Mouse (Mus musculus): Measurements from ENCODE around the gene Entpd8. TPM values are rescaled to one million over a fixed set of nuclear protein-coding genes. Genes with fewer than 3 reads are reported as not detected.

Entpd8 gene
- total and polyA plus RNA-seq, 3 experiments = 0.11 to 0.40 TPM; not detected in 1

DNA sequence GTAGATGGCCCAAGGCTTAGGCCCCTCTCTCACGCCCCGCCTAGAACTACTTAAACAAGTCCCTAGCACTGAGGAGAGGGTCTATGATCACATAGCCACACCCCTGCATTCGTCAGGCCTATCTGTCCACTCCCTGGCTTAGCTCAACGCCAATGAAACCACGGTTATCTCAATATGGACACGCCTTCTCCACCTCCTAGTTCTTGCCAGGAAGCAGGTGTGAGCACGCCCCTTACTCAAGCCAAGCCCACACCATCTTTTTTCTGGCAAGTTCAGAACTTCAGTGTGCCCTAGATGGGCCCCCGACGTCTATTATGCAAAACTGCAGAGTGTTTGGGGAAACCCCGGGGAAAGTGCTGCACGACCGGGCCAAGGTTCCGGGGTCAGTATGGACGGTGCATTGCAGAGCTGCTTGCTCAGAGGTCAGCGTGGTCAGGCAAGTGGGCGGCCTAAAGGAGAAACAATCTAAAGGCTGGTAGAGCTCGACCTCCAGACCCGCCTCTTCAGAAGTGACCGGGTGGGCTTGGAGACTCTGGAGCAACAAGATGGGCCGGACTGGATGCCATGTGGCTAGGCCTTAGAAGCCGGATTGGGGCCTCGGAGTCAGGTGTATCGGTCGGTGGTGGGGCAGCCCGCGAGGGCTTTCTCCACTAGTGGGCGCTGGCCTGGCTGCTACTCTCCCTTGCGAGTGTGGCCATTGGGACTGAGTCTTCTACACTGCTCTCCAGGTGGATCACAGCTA is 15.2 kb downstream of the Entpd8 start, which contains the start of gene Noxa1:
Noxa1 (minus strand) TSS at position 41 of the 742 bp plus-strand sequence.
- no peak for DNase-seq

DNA sequence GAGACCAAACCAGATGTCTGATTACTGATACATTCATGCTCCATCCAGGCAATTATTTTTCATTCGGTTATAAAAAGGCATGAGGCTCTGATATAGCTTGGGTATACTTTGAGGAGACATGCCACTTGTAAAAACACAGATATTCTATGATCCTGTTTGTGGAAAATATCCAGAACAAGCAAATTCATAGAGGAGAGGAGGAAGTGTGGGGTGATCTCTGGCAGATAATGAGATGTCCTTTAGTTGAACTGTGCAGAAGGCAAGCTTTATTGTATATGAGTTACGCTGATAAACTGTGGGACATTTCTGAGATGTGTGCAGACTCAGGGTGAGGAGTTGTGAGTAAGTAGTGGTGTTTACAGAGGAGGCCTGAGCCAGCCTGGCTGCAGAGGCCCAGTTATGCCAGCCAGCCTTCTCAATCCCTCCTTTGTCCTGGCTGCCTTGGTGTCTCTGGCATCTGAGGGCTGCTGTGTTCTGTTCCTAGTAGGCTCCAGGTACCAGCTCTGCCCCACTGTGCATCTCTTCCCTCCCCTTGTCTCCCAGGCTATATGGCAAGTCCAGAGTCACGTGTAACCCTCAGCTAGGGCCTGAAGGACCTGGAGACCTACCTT is 18.0 kb downstream of the Entpd8 start:
- no peak for DNase-seq

DNA sequence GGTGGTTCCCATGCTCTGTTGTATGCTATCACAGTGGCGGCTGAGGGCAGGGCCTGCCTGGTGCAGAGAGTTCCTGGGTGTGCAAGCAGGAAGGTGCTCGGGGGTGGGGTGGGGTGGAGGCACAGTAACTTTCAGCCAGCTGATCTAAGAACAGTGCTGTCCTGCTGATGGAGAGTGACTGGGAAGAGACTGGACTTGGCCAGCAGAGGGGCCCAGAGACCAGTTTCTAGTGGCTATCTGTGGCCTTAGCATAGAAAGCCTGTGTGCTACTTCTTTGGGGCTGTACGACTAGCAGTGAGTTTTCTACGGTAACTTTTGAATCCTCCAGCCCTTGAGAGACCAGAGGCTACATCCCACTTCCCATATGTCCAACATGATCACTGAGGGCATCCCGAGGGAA is 18.9 kb downstream of the Entpd8 start:
- DNase-seq = peak; percentile 25

GRCm38 (mm10) chr2:25099703-25100102 is 19.6 kb downstream of the Entpd8 start:
- DNase-seq = no peak

- no peak for DNase-seq
Measured at GRCm38 (mm10) chr2:25104122-25104521, 24.0 kb downstream of the Entpd8 start.

GRCm38 (mm10) chr2:25106045-25106444 is 25.9 kb downstream of the Entpd8 start:
- no peak for DNase-seq

DNA sequence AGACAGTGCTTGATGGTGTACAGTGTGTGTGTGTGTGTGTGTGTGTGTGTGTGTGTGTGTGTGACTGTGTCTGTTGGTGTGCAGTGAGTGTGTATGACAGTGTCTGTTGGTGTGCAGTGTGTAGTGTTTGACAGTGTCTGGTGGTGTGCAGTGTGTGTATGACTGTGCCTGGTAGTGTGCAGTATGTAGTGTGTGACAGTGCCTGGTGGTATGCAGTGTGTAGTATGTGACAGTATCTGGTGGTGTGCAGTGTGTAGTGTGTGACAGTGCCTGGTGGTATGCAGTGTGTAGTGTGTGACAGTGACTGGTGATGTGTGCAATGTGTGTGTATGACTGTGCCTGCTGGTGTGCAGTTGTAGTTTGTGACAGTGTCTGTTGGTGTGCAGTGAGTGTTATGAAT is 29.4 kb downstream of the Entpd8 start:
- no peak for DNase-seq

GRCm38 (mm10) chr2:25110505-25111183 is 30.5 kb downstream of the Entpd8 start:
- peak; percentile 69 for DNase-seq

DNA sequence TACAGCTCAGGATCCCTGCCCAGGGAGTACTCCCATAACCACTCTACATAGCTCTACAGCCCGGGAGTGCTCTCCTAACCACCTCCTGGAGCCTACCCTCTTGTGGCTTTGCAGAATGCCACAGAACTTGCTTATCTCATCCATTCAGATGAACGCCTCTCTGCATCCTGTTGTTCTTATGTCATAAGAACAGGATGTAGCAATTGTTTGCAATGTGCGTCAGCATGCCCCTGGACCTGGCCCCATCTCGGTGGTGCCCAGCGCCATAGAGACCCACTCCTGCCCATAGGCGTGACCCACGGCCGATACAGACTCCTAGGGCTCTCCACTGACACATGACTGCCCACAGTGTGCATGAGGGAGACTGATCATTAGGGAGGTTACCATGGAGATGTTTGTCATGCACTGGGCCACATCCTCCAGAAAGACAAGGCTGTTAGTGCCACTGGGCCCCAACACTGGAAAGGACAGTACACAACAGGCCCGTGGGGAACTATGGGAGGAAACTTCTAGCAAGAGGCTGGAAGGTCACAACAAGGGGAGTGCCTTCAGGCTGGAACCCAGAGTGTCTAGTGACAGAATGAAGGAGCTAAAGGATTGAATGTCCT is 31.2 kb downstream of the Entpd8 start:
- peak; percentile 29 for DNase-seq

DNA sequence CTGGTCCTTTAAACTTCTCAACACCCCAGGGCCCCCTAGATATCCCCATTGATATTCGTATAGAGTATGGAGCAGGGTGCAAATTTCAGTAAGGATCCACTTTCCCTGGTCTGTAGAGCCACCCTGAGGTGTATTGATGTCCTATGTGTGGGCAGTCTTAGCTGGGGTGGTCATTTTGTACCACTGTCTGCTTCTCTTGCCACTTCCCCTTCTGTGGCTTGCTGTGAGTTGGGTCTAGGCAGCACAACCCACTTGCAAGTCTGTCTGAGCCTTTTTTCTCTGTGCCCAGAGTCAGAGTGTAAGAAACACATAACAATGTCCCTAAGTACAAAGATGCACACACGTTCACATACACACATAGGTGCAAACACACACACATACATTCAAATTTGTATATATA is 34.2 kb downstream of the Entpd8 start:
- DNase-seq = no peak

- DNase-seq = no peak
Measured at GRCm38 (mm10) chr2:25115442-25115841, 35.3 kb downstream of the Entpd8 start.

DNA sequence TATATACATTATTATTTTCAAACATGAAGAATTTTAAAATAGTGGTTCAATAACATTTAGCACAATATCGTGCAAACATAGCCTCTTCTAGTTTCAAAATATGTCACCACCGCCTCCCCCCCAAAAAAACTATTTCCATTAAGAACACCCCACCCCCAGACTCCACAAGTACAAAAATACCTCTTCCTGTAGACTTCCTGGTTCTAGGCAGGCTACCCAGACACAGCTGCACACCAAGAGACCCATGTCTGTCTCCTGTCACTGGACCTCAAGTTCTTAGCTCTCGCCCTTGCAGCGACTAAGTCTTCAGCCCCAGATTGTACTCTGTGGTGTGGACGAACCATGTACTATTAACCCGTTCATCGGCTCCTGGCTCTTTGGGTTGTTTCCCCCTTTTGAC is 40.9 kb downstream of the Entpd8 start:
- no peak for DNase-seq

DNA sequence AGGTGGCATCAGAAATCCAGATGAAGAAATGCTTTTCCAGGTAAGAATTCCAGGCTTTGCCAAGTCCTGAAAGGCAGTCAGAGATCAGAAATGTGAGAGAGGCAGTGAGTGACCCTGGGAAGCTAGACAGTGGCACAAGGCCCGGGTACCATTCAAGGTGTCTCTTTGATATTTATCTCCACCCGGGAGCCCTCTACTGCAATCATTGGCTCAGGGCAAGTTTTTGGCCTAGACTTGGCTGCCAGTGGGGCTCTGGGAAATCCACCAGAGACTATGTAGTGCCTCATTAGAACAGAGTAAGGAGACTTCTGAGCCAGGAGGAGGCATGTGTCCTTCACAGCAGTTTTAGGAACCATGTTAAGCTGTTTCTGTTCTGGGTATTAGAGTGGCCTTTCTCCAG is 42.6 kb downstream of the Entpd8 start:
- DNase-seq = peak; percentile 43

GRCm38 (mm10) chr2:25123527-25123926 is 43.4 kb downstream of the Entpd8 start:
- no peak for DNase-seq

GRCm38 (mm10) chr2:25124411-25124810 is 44.3 kb downstream of the Entpd8 start:
- DNase-seq = no peak

DNA sequence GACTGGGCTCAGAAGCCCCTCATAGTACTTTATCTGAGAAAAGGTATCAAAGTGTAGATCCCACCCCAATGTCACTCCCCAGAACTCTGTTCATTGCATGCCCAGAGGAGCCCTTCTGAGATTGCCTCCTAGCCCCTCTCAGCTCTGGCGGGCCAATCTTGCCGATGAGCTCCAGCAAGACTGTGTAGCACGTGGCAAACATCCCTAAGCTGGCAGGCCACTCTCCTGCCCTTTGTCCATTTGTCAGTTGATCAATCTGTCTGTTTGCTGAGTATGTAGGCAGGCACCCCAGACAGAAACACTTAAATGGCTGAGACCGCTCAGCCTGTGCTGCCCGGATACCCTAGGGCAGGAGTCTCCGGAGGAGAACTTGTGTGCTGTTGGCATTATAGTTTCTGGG is 45.0 kb downstream of the Entpd8 start:
- no peak for DNase-seq

DNA sequence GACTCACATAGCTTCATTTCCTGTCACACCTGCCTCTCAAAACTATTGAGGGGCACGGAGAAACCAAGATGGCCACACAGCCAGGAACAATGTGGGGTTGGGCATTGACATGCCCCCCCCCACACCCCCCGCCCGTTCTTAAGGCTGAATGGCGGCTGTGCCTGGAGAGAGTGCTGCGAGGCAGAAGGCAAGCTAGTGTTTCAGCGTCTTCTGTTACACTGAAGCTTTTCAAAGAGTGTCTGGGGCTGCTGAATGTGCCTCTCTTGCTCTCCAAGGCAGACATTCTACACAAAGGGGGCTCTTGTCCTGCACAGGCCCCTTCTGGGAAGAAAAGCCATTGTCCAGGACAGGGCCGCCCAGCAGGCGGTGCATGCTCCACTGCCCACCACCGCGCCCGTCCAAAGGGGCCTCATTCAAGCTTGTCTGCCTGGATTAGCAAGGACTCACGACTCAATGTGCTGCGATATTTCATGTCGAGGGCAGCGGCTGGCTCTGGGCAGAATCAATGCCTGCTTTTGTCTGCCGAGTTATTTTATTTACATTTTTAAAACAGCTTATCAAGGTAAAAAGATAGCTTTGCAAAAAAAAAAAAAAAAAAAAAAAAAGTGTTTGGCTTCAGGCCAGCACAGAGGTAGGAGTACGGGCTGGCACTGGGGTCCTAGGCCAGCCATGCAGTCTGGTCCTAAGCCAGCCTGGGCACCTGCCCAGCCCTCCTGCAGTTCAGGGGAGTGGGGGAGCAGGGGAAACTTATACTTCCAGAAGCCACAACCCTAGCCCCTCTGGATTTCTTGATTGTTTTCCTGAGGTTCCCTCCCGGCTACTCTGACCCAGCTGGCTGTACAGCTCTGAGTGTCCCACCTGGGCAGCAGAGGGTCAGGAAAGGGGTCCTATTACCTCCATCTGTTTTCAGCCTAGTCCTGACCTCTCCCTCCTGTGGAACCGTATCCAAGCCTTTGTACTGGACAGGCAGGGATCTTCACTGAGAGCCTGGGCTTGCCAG is 46.2 kb downstream of the Entpd8 start:
- DNase-seq = no peak

DNA sequence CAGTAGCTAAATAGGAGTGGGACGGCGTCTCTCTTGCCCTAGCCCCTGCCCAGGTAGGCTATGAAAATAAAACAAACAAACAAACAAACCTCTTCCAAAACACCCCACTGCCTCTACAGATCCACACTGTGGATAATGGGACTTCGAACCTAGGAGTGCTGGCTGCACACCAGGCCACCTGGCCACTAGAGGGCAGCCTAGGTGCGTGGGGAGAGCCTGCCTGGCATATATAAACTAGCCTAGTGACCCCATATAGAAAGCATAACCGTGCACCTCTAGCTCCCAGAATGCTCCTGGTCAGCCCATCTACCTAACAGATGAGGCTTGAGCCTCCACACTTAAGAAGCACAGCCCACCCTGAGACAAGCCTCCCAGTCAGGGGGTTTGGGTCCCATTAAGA is 47.1 kb downstream of the Entpd8 start:
- peak; percentile 65 for DNase-seq

- DNase-seq = no peak
Measured at GRCm38 (mm10) chr2:25128072-25128471, 48.0 kb downstream of the Entpd8 start.

- no peak for DNase-seq
Measured at GRCm38 (mm10) chr2:25131601-25132000, 51.5 kb downstream of the Entpd8 start.
